Mouse (Mus musculus) kidney, adult 2 months (tissue): ENCODE data around the gene Arhgef28. TPM values are rescaled to one million over a fixed set of nuclear protein-coding genes. Genes with fewer than 3 reads are reported as not detected.
A peak's percentile ranks its signal among the peaks of the same experiment; 100 is the strongest.

ENCODE experiments used
- DNase-seq: peaks from one replicate; pipeline ENCODE4 v3.0.0; 2021
- H3K27ac ChIP-seq: fragments of 200-500 bp; 2 replicates; pipeline ENCODE4 v1.5.1; 2012; ENCODE audit warnings: low read depth, low read length, control low read depth, inconsistent platforms; ENCODE audit not compliant: insufficient read depth
- H3K27me3 ChIP-seq: fragments of 200-500 bp; replicated peaks from 2 replicates; pipeline ENCODE4 v1.6.1; 2012; ENCODE audit warnings: mild to moderate bottlenecking, moderate library complexity, low read length, inconsistent platforms; ENCODE audit not compliant: control insufficient read depth, insufficient read depth
- H3K36me3 ChIP-seq: fragments of 200-500 bp; 2 replicates; pipeline ENCODE4 v1.6.1; 2012; ENCODE audit warnings: mild to moderate bottlenecking, moderate library complexity, low read length, inconsistent platforms; ENCODE audit not compliant: control insufficient read depth, insufficient read depth
- H3K4me1 ChIP-seq: fragments of 200-500 bp; 2 replicates; pipeline ENCODE4 v1.6.1; 2011; ENCODE audit warnings: low read length; ENCODE audit not compliant: control insufficient read depth, insufficient read depth
- H3K4me3 ChIP-seq: fragments of 200-500 bp; 2 replicates; pipeline ENCODE4 v1.5.1; 2011; ENCODE audit warnings: mild to moderate bottlenecking, low read depth, low read length, control low read depth; ENCODE audit not compliant: insufficient read depth
- CTCF ChIP-seq: fragments of 200-500 bp; conservative IDR thresholded peaks from 2 replicates; pipeline ENCODE4 v1.5.1; 2011; ENCODE audit warnings: low read depth, mild to moderate bottlenecking, control low read depth, low read length, moderate library complexity, mixed read lengths; ENCODE audit not compliant: insufficient read depth, insufficient read length
- POLR2A ChIP-seq: fragments of 200-500 bp; IDR thresholded peaks from one replicate; pipeline ENCODE4 v1.6.1; 2011; ENCODE audit warnings: low read depth, low read length, control low read depth
- WGBS: fragments of 180-500 bp; shearing (Covaris S2); methylation state at CpG from one replicate; pipeline ENCODE4 v1.1.7; 2018; 5-methylcytosine and 5-hydroxymethylcytosine counted together
- polyA plus RNA-seq: library from polyadenylated mRNA; depleted of rRNA; stranded (reverse); fragments of >200 nt; gene quantifications from 2 replicates; pipeline ENCODE4 v1.2.3, GENCODE M21; 2012

The Arhgef28 gene
- polyA plus RNA-seq, 1 experiment, result 39.3 TPM

DNA sequence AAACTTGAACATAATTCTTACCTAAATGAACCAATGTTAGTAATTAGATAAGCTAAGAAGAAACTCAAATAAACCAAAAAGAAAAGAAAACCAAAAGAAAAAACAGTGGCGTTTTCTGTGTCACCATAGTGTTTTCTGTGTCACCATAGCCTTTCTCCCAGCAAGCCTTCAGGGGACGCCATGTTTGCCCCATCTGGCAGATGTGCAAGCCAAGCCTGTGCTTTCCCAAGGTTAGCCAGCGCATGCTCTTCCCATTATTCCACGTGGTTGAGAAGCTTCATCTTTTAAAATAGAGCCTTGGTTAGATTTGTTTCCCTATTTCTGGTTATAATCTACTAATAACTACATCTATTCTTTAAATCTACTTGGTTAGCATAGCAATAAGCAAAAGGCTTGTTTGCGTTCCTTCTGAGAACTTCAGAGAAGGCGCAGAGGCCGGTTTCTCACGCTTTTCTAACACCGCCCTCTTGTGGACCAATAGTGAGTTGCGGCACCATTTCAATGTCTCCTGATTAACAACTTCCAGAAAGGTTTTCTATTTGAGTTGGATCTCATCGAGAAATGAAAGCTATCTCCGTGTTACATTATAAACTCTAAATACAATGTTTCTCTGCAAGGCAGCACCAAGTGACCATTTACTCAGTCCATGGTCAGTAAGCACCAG lies 33.9 kb upstream of the Arhgef28 start:
- 19% methylated on average over 12 of the region's 12 CpGs for WGBS
- TF ChIP-seq POLR2A, result no peak
- peak; percentile 77 for TF ChIP-seq CTCF
- no peaks in the 10 kb centered on the region for H3K36me3 ChIP-seq
- no peak overlapping the region for H3K27ac ChIP-seq
- H3K4me1 ChIP-seq, result no peaks in the 10 kb centered on the region
- peak; percentile 70 for DNase-seq
- H3K4me3 ChIP-seq, result no peak overlapping the region
- no peaks in the 10 kb centered on the region; the same call in 1 of the 2 replicates for H3K27me3 ChIP-seq

DNA sequence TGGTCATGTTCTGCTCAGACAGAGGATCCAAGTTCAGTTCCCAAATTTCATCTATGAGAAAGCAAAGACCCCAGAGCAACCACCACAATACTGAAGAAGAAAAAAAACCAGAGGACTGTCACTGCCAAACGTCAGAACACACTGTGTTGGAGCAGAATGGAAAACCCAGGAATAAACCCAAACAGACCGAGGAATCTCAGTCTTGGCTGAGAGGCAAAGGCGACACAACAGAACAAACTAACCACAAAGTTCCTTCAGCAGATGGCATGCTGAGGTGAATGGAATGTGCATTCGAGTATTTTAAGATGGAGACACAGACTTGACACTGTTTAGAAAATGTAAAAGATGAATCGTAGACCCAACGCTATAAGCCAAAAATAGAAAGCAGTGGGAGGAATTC lies 29.2 kb upstream of the Arhgef28 start:
- WGBS, result 66% methylated on average over 6 of the region's 6 CpGs
- Histone ChIP-seq H3K4me3 (no peak overlapping the region), H3K36me3 (no peaks in the 10 kb centered on the region), H3K4me1 (no peaks in the 10 kb centered on the region), H3K27ac (no peak overlapping the region), H3K27me3 (no peaks in the 10 kb centered on the region)
- TF ChIP-seq CTCF (no peak), POLR2A (no peak)
- no peak for DNase-seq

DNA sequence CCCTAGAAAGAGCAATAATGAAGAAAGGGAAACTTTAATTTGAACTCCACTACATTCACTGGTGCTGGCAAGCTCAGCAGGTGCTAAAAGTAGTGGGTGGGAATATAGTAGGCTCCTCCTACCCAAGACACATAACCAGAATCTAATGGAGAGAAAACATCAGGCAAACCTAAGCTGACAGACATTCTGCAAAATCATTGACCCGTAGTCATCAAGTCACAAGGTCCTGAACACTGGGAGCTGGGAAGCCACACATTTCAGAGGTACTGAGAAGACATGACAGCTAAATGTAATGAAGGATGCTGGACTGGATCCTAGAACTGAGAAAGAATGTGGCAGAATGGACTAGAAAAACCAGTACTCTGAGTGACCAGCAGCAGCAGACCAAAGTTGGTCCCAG lies 24.3 kb upstream of the Arhgef28 start:
- no peak for DNase-seq
- no peaks in the 10 kb centered on the region for H3K4me1 ChIP-seq
- no peak overlapping the region for H3K27ac ChIP-seq
- WGBS, result 77% methylated on average over 1 of the region's 1 CpGs
- H3K36me3 ChIP-seq, result no peaks in the 10 kb centered on the region
- TF ChIP-seq CTCF (no peak), POLR2A (no peak)
- H3K27me3 ChIP-seq, result no peaks in the 10 kb centered on the region
- no peak overlapping the region for H3K4me3 ChIP-seq

DNA sequence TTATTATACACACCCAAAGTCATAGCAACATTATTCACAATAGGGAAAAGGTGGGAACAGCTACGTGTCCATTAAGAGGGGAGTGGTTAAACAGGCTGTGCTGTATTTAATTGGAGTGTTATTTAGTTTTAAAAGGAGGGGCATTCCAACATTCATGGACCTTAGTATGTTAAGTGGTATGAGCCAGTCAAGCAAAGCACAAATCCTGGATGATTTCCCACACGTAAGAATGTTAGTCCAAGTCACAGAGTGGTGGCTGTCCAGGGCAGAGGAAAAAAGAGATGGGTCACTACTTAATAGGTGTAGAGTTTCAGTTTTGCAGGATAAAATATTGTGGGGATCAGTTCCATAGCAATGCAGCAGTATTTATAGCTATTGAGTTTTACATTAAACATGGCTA lies 20.0 kb upstream of the Arhgef28 start:
- Histone ChIP-seq H3K4me3 (no peak overlapping the region), H3K36me3 (no peaks in the 10 kb centered on the region), H3K27me3 (no peaks in the 10 kb centered on the region), H3K27ac (no peak overlapping the region), H3K4me1 (no peaks in the 10 kb centered on the region)
- no peak for DNase-seq
- TF ChIP-seq CTCF, result no peak
- TF ChIP-seq POLR2A, result no peak
- 38% methylated on average over 2 of the region's 2 CpGs for WGBS

DNA sequence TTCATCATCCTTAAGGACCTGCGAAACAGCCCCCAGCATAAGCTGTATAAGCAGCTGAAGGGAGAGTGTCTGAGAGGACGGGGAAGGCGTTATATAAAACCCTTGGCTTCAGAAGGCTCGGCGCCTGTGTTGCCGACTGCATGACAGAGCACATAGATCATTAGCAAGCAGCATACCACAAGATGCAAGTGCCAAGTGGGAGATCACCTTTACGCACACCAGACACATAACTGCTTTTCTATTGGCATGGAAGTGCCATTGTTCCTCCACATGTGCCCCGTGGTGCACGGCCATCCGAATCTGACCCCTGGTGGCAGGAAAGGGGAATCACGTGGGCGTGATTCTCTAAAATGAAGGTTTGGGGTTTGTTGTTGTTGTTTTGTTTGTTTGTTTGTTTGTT lies 16.6 kb upstream of the Arhgef28 start:
- Histone ChIP-seq H3K4me1 (no peaks in the 10 kb centered on the region), H3K4me3 (no peak overlapping the region), H3K36me3 (no peaks in the 10 kb centered on the region), H3K27me3 (no peaks in the 10 kb centered on the region), H3K27ac (no peak overlapping the region)
- peak; percentile 33 for DNase-seq
- 24% methylated on average over 12 of the region's 12 CpGs for WGBS
- TF ChIP-seq POLR2A (no peak), CTCF (peak; percentile 75)

DNA sequence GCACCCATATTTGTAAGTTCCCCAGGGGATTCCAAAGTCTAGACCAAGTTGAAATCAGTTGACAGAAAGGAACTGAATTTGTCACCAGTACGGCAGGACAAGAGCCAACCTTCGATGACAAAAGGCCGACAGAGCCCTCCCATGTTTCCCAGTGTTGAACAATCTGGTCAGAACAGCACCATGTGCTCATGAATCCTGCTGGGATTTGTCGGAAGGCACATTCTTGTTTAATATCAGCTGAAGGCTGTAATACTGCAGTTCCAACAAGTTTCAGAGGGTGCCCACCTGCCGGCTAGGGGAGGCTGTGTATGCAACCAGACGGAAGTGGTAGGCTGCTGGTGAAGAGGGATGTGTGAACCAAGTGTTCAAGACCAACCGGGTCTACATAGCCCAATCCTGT lies 3.9 kb upstream of the Arhgef28 start:
- no peaks in the 10 kb centered on the region for H3K4me1 ChIP-seq
- no peaks in the 10 kb centered on the region for H3K27me3 ChIP-seq
- no peak for TF ChIP-seq POLR2A
- TF ChIP-seq CTCF, result no peak
- H3K4me3 ChIP-seq, result no peak overlapping the region
- no peak for DNase-seq
- no peak overlapping the region for H3K27ac ChIP-seq
- WGBS, result 89% methylated on average over 7 of the region's 7 CpGs
- H3K36me3 ChIP-seq, result no peaks in the 10 kb centered on the region

- no peaks in the 10 kb centered on the region for H3K4me1 ChIP-seq
- no peak overlapping the region for H3K27ac ChIP-seq
- H3K36me3 ChIP-seq, result no peaks in the 10 kb centered on the region
- no peak for DNase-seq
- no peaks in the 10 kb centered on the region for H3K27me3 ChIP-seq
- no peak overlapping the region for H3K4me3 ChIP-seq
- 56% methylated on average over 9 of the region's 9 CpGs for WGBS
- TF ChIP-seq POLR2A (no peak), CTCF (no peak)
Measured at GRCm38 (mm10) chr13:98208842-98209241, 2.6 kb upstream of the Arhgef28 start.
